Mouse (Mus musculus) gastrocnemius, postnatal 36 days (tissue): ENCODE data around the gene Fbln1. TPM values are rescaled to one million over a fixed set of nuclear protein-coding genes. Genes with fewer than 3 reads are reported as not detected.
"Not testable (repeated sequence)": the region's sequence is repeated elsewhere in the genome, so short reads cannot be mapped to it uniquely, and the experiment has no call there.

Experiments used
- DNase-seq, 2 experiments: peaks; one replicate each; pipeline ENCODE4 v3.0.0; 2022
- intact Hi-C: fragments of 180-260 bp; cut with DNase I; formaldehyde crosslinking; loops from one replicate; pipeline ENCODE4 v1.15.1; 2025
- total RNA-seq, 2 experiments: library from RNA; stranded (reverse); gene quantifications; 2 replicates each; pipeline ENCODE4 v1.2.3; 2021

The Fbln1 gene
- total RNA-seq, 2 experiments from 2014 or later, result 4.8 to 5.7 TPM

- intact Hi-C loops, DNase-seq: not testable (repeated sequence)
Measured at GRCm38 (mm10) chr15:85328455-85328854, 122.7 kb downstream of the Fbln1 start.

- intact Hi-C loops, result no loop called here
- no peak for DNase-seq
Measured at GRCm38 (mm10) chr15:85329096-85329495, 123.3 kb downstream of the Fbln1 start.

GRCm38 (mm10) chr15:85330024-85330423, 124.3 kb downstream of the Fbln1 start:
- intact Hi-C loops, result no loop called here
- no peak for DNase-seq

GRCm38 (mm10) chr15:85333511-85333910, 127.8 kb downstream of the Fbln1 start:
- intact Hi-C loops, DNase-seq: not testable (repeated sequence)

- intact Hi-C loops, result no loop called here
- no peak for DNase-seq
Measured at GRCm38 (mm10) chr15:85334234-85334633, 128.5 kb downstream of the Fbln1 start.

DNA sequence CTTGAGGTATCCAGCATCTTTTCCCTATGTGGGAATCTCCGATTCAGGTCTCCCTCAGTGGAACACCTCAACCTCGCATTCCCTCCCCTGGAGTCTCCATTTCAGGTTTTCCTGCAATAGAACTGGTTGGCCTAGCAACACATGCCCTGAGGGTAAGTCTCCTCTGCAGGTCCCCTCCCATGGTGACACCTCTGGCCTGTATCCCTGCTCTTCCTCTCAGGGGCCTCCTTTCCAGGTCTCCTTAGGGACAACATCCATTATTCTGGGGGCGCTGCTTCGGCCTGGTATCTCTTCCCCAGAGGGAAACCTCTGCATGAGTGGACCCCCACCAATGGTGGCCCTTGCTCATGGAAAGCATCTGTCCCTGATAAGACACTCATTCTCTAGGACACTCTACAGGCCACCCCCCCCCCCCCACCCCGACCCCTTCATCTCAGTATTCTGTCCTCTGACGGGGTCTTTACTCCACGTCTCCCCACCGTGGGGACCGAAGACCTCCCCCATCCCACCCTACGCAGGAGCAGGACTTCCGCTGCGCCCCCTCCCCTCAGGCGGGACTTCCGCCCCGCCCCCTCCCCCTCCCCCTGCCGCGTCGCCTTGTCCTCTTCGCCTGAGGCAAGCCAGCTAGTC, 130.0 kb downstream of the Fbln1 start, which contains the start of gene Atxn10:
Gene Atxn10 (plus strand): TSS at position 575 of the 630 bp plus-strand sequence.
- intact Hi-C loops, result no loop called here
- peak in 1 of 2 experiments; percentile 24 for DNase-seq

Other genes starting within 250 kb of the Fbln1 start
- gene 5031439G07Rik, start 217.4 kb upstream of the Fbln1 start, total RNA-seq, result 10 to 100 TPM; 78.0 to 86.5 TPM
- gene Upk3a, start 188.8 kb upstream of the Fbln1 start, total RNA-seq, result not detected
- gene Fam118a, start 177.0 kb upstream of the Fbln1 start, total RNA-seq, result 1 to 10 TPM; 3.9 to 5.4 TPM
- not detected for gene Smc1b, start 74.0 kb upstream of the Fbln1 start, total RNA-seq
- gene Ribc2, start 73.9 kb upstream of the Fbln1 start, total RNA-seq, result not detected
- gene Atxn10, start 130.3 kb downstream of the Fbln1 start, total RNA-seq, result 10 to 100 TPM; 24.4 to 31.6 TPM